Mouse (Mus musculus) WW6 (cell line): Measurements from ENCODE around the gene Tsc22d4.
A peak's percentile ranks its signal among the peaks of the same experiment; 100 is the strongest.
"Not testable (repeated sequence)": the region's sequence is repeated elsewhere in the genome, so short reads cannot be mapped to it uniquely, and the experiment has no call there.

Experiments
- DNase-seq: peaks from one replicate; pipeline ENCODE4 v3.0.0-alpha.2; 2013; ENCODE audit warnings: low read depth, low spot score

The Tsc22d4 gene

GRCm38 (mm10) chr5:137745214-137746171 lies at the start of gene Tsc22d4:
TSS of gene Tsc22d4 (plus strand) at chr5:137745730.
- DNase-seq, result peak; percentile 85

- no peak for DNase-seq
Measured at GRCm38 (mm10) chr5:137695930-137696329, 49.6 kb upstream of the Tsc22d4 start.

- DNase-seq, result no peak
Measured at GRCm38 (mm10) chr5:137699080-137699479, 46.5 kb upstream of the Tsc22d4 start.

- no peak for DNase-seq
Measured at GRCm38 (mm10) chr5:137699850-137700249, 45.7 kb upstream of the Tsc22d4 start.

DNA sequence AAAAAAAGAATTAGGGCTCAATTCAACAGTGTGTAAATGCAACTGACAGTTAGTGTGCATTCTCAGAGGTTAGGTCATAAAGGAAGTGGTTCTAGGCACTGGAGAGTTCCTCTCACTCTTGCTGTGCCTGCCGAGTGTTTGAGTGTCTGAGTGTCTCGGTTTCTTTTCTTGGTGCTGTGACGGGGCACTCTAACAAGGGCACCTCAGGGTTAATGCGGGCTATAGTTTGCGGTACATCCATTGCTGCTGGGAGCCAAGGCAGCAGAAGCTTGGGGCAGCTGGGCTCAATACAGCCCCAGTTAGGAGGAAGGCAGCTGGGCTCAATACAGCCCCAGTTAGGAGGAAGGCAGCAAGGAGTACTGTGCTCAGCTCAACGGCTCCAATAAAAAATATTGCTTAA lies 40.3 kb upstream of the Tsc22d4 start:
- no peak for DNase-seq

DNA sequence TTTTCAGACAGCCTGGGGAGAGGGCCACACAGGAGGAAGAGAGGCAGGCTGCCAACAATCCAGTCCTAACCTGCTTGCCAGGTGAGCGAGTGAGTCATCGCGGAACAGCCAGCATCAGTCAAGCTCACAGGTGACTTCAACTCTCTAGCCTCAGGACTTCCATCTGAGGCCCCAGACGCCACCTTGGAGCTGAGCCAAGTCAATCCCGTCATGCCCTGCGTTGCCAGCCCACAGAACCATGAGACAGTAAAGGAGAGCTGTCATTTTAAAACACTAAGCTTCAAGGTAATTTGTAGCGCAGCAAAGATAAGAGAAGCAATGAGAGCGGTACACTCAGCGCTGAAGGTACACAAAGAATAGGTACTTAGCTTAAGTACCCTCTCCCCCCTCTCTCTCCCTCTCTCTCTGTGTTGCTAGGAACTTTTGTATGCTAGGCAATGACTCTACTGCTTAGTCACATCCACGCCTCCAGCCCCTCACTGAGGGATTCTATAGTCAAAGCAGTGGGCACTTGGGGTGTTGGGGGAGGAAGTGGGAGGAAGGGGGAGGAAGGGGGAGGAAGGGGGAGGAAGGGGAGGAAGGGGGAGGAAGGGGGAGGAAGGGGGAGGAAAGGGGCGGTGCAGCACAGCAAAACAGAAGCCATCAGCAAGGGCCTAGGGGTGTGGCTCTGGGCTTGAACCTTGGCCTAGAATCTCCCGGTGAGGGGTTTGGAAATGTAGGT lies 38.5 kb upstream of the Tsc22d4 start:
- DNase-seq, result no peak

- no peak for DNase-seq
Measured at GRCm38 (mm10) chr5:137713454-137713853, 32.1 kb upstream of the Tsc22d4 start.

- no peak for DNase-seq
Measured at GRCm38 (mm10) chr5:137715685-137716084, 29.8 kb upstream of the Tsc22d4 start.

DNA sequence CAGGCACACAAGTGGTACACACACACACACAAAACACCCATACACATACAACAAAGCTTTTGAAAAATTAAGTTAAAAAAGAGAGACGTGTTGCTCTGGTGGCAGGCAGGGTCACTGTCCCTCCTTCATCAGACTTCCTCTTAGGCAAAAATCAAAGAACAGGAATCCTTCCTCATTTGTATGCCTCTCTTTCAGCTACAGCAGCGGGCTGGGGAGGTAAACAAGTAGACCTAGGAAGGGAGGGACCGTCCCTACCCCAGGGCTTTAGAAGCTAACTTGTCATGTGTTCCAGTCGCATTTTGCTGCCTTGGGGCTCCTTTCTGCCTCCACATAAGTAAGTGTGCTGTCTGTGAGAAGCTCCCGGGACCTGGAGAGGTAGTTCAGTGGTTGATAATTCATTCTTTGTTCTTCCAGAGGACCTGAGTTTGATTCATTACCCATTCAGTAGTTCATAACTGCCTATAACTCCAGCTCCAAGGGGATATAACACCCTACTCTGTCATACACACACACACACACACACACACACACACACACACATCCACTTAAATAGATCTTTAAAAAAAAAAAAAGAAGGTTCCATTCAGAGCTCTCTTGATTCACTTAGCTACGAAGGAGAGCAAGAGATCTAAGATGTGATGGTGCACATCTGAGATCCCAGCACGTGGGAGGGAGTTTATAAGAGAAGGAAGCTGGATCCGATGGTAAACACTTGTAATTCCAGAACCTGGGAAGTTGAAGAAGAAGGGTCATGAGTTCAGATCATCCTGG lies 27.3 kb upstream of the Tsc22d4 start:
- DNase-seq, result no peak

DNA sequence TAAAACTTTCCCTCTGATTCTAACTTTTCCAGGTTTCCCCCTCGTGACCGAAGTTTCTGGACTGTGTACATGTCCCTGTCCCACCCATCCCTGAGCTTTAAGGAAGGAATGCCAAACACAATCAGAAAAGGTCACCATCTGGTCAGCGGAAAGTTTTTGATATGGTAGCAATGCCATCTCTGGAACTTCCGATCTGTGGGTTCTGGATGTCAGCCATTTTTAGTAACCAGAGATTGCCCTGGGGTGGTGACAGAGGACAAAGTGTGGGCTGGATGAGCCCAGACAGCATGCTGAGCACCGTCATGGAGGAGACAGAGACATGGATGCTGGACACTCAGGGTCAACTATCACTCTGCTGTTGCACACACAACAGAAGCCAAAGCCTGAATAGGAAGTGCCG lies 26.4 kb upstream of the Tsc22d4 start:
- no peak for DNase-seq

GRCm38 (mm10) chr5:137720558-137721164 lies 24.9 kb upstream of the Tsc22d4 start:
- not testable (repeated sequence) for DNase-seq

DNA sequence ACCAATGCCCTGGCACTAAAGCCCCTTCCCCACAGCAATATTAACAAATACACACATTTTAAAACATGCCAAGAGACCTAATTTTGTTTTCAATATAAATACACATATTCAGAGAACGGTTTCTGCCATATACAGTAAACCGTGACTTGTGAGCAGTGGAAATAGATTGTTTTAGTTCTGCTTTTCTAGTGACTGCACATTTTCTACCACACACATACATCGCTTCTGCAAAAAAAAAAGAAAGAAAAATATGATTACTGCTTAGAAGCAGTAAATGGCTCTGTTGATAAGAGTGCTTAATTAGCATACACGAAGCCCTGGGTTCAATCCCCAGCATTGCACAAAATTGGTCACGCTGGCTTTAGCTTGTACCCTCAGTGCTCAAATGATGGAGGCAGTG lies 21.7 kb upstream of the Tsc22d4 start:
- DNase-seq, result no peak

DNA sequence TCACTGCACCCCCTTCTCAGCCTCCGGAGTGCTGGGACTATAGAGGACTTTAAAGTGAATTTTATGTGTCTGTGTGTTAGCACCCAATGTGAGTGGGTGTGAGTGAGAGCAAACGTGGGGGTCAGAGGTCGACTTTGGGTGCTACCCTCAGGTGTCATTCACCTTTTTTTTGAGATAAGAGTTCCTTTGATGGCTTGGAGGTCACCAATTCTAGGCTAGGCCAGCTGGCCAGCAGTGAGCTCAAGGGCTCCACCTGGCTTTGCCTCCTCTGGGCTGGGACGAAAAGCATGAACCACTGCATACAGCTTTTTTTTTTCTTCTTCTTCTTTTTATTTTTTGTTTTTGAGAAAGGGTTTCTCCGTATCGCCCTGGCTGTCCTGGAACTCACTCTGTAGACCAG lies 18.8 kb upstream of the Tsc22d4 start:
- no peak for DNase-seq

DNA sequence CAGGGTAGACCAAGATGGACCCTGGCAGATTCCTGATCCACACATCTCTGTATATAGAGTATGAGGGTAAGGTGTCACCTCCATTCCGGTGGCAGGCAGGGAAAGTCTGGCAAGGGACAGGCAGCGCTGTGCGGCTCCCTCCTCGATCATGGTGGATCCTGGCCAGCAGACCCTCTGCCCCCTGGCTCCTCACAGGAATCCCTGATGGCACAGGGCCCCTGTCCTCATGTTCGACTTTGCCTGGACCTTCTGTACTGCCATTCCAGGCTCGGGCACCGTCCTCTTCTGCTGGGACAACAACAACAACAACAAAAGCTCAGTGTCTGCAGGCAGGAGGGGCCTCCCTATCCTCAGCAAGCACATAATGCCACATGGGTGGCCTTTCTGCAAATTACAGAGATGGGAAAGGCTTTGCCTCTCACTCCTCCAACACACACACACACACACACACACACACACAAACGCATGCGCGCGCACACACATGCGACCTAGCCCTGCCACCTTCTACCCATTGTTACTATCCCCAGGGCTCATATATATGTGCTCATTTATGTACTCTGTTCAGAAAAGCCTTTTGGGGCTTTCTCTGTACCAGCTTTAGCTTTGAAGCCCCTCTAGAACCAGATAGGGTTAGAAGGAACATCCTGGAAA lies 11.8 kb upstream of the Tsc22d4 start:
- DNase-seq, result no peak

- DNase-seq, result no peak
Measured at GRCm38 (mm10) chr5:137734289-137735061, 11.1 kb upstream of the Tsc22d4 start.

- DNase-seq, result no peak
Measured at GRCm38 (mm10) chr5:137737400-137737940, 8.1 kb upstream of the Tsc22d4 start.

DNA sequence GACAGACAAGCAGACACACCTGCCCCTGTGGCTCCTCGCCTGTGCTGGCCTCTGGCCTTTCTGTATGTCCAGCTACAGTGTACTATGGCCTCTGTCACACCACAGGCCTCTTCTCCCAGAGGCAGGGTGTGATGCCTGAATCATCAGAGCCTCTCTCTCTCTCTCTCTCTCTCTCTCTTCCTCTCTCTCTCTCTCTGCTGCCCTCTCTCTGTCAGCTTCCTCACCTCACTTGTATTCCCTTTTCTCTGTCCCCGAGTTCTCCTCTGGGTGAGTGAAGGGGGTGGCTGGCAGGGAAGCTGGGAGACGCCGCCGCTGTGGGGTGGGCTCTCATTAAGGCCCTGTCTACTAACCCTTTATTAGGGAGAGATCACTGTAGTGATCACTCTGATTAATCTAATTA lies 7.0 kb upstream of the Tsc22d4 start:
- no peak for DNase-seq

DNA sequence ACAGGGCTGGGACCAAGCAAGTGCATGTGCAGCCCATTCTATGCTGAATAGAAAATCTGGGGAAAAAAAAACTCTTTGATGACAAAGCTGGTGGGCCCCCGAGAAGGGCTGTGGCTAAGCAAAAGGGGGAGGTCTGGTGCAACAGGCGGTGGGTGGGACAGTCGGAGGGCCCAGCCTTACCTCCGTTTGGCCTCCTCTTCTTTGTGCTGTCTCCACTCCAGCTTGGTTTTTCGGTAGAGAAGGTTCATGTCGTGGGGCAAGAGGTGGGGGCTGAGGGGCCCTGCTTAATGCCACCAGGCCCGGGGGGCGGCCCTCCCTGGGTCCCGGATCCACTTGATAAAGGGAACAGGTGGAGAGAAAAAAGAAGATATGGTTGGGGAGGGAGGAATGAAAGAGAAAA lies 6.1 kb upstream of the Tsc22d4 start:
- DNase-seq, result no peak

DNA sequence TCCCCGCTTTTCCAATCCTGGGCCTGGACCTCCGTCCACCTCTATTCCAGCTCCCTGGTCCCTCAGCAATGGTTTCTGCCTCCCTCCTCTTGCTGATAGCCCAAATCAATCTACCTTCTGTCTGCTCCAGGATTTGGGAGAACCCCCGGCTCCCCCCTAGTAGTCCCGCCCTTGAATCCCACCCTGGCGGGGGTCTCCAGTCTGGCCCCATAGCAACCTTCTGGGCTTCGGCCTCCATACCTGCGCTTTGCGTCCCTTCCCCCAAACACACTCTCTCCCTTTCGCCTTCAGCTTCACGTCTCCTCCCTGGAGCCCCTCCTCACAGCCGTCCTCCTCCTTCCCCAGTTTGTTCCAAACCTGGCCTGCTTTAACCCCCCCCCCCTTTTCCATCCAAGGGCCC lies 5.0 kb upstream of the Tsc22d4 start:
- DNase-seq, result no peak
